Mouse (Mus musculus) CH12.LX (cell line): ENCODE data around the gene Tecta. TPM values are rescaled to one million over a fixed set of nuclear protein-coding genes. Genes with fewer than 3 reads are reported as not detected.

Experiments
- DNase-seq: peaks from one replicate; pipeline ENCODE4 v3.0.0-alpha.2; 2013; ENCODE audit errors: extremely low read depth
- H3K27ac ChIP-seq: 2 replicates; pipeline ENCODE4 v1.5.1; 2012; ENCODE audit warnings: low read depth, mild to moderate bottlenecking, control low read depth, moderate library complexity; ENCODE audit not compliant: insufficient read depth
- H3K27me3 ChIP-seq: replicated peaks from 2 replicates; pipeline ENCODE3; 2012; ENCODE audit warnings: inconsistent platforms
- H3K36me3 ChIP-seq, 2 experiments: replicated peaks in 1 of 2; 2 replicates each; pipeline versions ENCODE3 to v1.6.1; 2012; ENCODE audit warnings: inconsistent platforms in 1 of 2, low read length in 1 of 2, mild to moderate bottlenecking in 1 of 2, mixed read lengths in 1 of 2, moderate library complexity in 1 of 2; ENCODE audit not compliant: control insufficient read depth in 1 of 2, insufficient read depth in 1 of 2
- H3K4me1 ChIP-seq, 2 experiments: 2 replicates each; pipeline ENCODE4 v1.6.1; 2012; ENCODE audit warnings: inconsistent platforms in 1 of 2, moderate library complexity in 1 of 2; ENCODE audit not compliant: insufficient read depth in 2 of 2, control insufficient read depth in 1 of 2
- H3K4me2 ChIP-seq: 2 replicates; pipeline ENCODE4 v1.6.1; 2012; ENCODE audit warnings: low read depth, mild to moderate bottlenecking, control low read depth; ENCODE audit not compliant: poor library complexity, insufficient read depth, severe bottlenecking
- H3K4me3 ChIP-seq, 3 experiments: fragments of 150-350 bp in 1 of 3; sonication (generic) in 1 of 3; replicated peaks in 1 of 3; 2 replicates each; pipeline versions ENCODE3 to v1.5.1; 2011 to 2012; ENCODE audit warnings: low read depth in 2 of 3, low read length in 2 of 3, mild to moderate bottlenecking in 2 of 3, moderate library complexity in 2 of 3, control low read depth in 1 of 3, improper control_type of control experiment in 1 of 3, inconsistent platforms in 1 of 3, mixed read lengths in 1 of 3; ENCODE audit not compliant: poor library complexity in 1 of 3
- H3K79me2 ChIP-seq: replicated peaks from 2 replicates; pipeline ENCODE4 v1.6.1; 2012; ENCODE audit warnings: mild to moderate bottlenecking, moderate library complexity; ENCODE audit not compliant: control insufficient read depth, poor library complexity, insufficient read depth, severe bottlenecking; ENCODE audit errors: extremely low read depth
- H3K9ac ChIP-seq: 2 replicates; pipeline ENCODE4 v1.6.1; 2012; ENCODE audit warnings: low read depth, mild to moderate bottlenecking, control low read depth, moderate library complexity; ENCODE audit not compliant: insufficient read depth
- H3K9me3 ChIP-seq: replicated peaks from 2 replicates; pipeline ENCODE3; 2012; ENCODE audit warnings: low read length, inconsistent platforms, mixed read lengths
- BHLHE40 ChIP-seq: IDR thresholded peaks from 2 replicates; pipeline ENCODE4 v1.6.1; 2011; ENCODE audit warnings: mild to moderate bottlenecking, low read depth, low read length, improper control_type of control experiment
- CHD2 ChIP-seq: IDR thresholded peaks from 2 replicates; pipeline ENCODE4 v1.6.1; 2011; ENCODE audit warnings: low read length, improper control_type of control experiment
- CTCF ChIP-seq, 2 experiments: IDR thresholded peaks in 1 of 2; conservative IDR thresholded peaks in 1 of 2; 2 replicates each; pipeline ENCODE4 v1.5.1; 2011 to 2012; ENCODE audit warnings: low read depth in 2 of 2, low read length in 2 of 2, improper control_type of control experiment in 1 of 2, inconsistent platforms in 1 of 2, mild to moderate bottlenecking in 1 of 2, moderate library complexity in 1 of 2
- E2F4 ChIP-seq: IDR thresholded peaks from 2 replicates; pipeline ENCODE4 v1.6.1; 2011; ENCODE audit warnings: low read depth, low read length, improper control_type of control experiment; ENCODE audit not compliant: insufficient replicate concordance
- ELF1 ChIP-seq: IDR thresholded peaks from 2 replicates; pipeline ENCODE4 v1.6.1; 2014; ENCODE audit warnings: low read depth, mild to moderate bottlenecking, inconsistent platforms, low read length, improper control_type of control experiment
- ETS1 ChIP-seq: conservative IDR thresholded peaks from 2 replicates; pipeline ENCODE4 v1.6.1; 2012; ENCODE audit warnings: low read depth, mild to moderate bottlenecking, inconsistent platforms, low read length, improper control_type of control experiment, moderate library complexity
- HCFC1 ChIP-seq: IDR thresholded peaks from 2 replicates; pipeline ENCODE4 v1.6.1; 2012; ENCODE audit warnings: low read depth, mild to moderate bottlenecking, inconsistent platforms, low read length, improper control_type of control experiment
- JUN ChIP-seq: IDR thresholded peaks from 2 replicates; pipeline ENCODE4 v1.6.1; 2011; ENCODE audit warnings: low read depth, mild to moderate bottlenecking, low read length, improper control_type of control experiment, moderate library complexity; ENCODE audit not compliant: insufficient read depth
- KAT2A ChIP-seq: IDR thresholded peaks from 2 replicates; pipeline ENCODE4 v1.6.1; 2012; ENCODE audit warnings: low read length, improper control_type of control experiment, inconsistent platforms; ENCODE audit not compliant: insufficient replicate concordance
- MAX ChIP-seq: IDR thresholded peaks from 2 replicates; pipeline ENCODE4 v1.6.1; 2011; ENCODE audit warnings: low read length, improper control_type of control experiment
- MAZ ChIP-seq: IDR thresholded peaks from 2 replicates; pipeline ENCODE4 v1.6.1; 2012; ENCODE audit warnings: low read depth, mild to moderate bottlenecking, inconsistent platforms, low read length, improper control_type of control experiment, moderate library complexity
- MEF2A ChIP-seq: IDR thresholded peaks from 2 replicates; pipeline ENCODE4 v1.6.1; 2014; ENCODE audit warnings: low read depth, mild to moderate bottlenecking, inconsistent platforms, low read length, improper control_type of control experiment, borderline replicate concordance
- MYC ChIP-seq: IDR thresholded peaks from 2 replicates; pipeline ENCODE4 v1.6.1; 2011; ENCODE audit warnings: low read depth, mild to moderate bottlenecking, improper control_type of control experiment, low read length
- PAX5 ChIP-seq: IDR thresholded peaks from 2 replicates; pipeline ENCODE4 v1.6.1; 2012; ENCODE audit warnings: low read length, inconsistent platforms, mixed read lengths
- POLR2A ChIP-seq: IDR thresholded peaks from 2 replicates; pipeline ENCODE4 v1.6.1; 2011; ENCODE audit warnings: low read depth, mild to moderate bottlenecking, improper control_type of control experiment, low read length
- POLR2AphosphoS2 ChIP-seq: IDR thresholded peaks from 2 replicates; pipeline ENCODE4 v1.6.1; 2011; ENCODE audit warnings: low read depth, low read length, improper control_type of control experiment
- RAD21 ChIP-seq: IDR thresholded peaks from 2 replicates; pipeline ENCODE4 v1.6.1; 2011; ENCODE audit warnings: low read depth, mild to moderate bottlenecking, low read length, improper control_type of control experiment, moderate library complexity
- RCOR1 ChIP-seq: conservative IDR thresholded peaks from 2 replicates; pipeline ENCODE4 v1.6.1; 2012; ENCODE audit warnings: low read depth, mild to moderate bottlenecking, inconsistent platforms, low read length, improper control_type of control experiment
- TBP ChIP-seq: conservative IDR thresholded peaks from 2 replicates; pipeline ENCODE4 v1.6.1; 2011; ENCODE audit warnings: low read depth, low read length, improper control_type of control experiment
- ZNF384 ChIP-seq: IDR thresholded peaks from 2 replicates; pipeline ENCODE4 v1.6.1; 2012; ENCODE audit warnings: low read depth, low read length, improper control_type of control experiment, inconsistent platforms
- dilution Hi-C: fragments of 300-500 bp; cut with MboI; formaldehyde crosslinking; loops from 2 replicates; pipeline ENCODE4 v1.14.3; 2020; ENCODE audit warnings: low sequenced_read_pairs; ENCODE audit not compliant: extremely low pct_unique_long_range_greater_than_20kb, extremely low pct_ligation_motif_present
- in situ Hi-C: fragments of 300-500 bp; cut with MboI; formaldehyde crosslinking; loops from 3 replicates; pipeline ENCODE4 v1.14.3; 2019; ENCODE audit warnings: low sequenced_read_pairs, low pct_ligation_motif_present, low pct_unique_long_range_greater_than_20kb, mixed read lengths
- polyA plus RNA-seq: library from polyadenylated mRNA; unstranded; fragments of >175 nt; gene quantifications from 2 replicates; pipeline ENCODE4 v1.2.1, GENCODE M21; 2012; ENCODE audit warnings: low read depth; ENCODE audit not compliant: insufficient read length
- total RNA-seq, 2 experiments: library from RNA; depleted of rRNA; stranded (reverse); fragments of 300-350 nt in 1 of 2; fragments of >200 nt in 1 of 2; gene quantifications; 2 replicates each; pipeline ENCODE4 v1.2.3; 2012 to 2014

The Tecta gene
- total and polyA plus RNA-seq, 3 experiments = 0.04 to 0.09 TPM; not detected in 1

DNA sequence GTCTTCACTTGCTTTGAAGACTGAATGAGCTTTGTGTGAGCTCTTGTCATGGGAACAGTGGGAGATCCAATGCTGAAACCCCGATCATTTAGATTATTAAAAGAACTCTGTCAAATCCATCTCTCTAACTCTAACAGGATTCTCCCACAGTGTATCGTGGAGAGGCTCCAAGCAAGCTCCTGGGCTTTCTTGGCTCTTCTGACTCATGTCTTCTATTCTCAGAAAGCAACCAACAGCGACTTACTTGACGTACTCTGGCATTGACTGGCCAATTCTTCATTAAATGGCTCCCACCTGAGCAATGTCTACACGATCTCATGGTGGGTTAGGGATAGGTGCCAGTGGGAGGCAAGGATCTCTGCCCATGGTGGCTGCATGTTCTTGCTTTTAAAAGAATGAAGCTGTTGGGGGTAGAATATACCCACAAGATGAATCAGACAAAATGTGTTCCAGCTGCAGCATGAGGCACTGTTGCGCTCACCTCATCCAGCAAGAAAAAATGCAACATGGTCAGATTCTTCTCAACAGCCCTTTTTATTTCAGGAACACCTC, 98.6 kb downstream of the Tecta start:
- no peak overlapping the region for H3K9ac ChIP-seq
- H3K4me2 ChIP-seq = no peak overlapping the region
- H3K4me1 ChIP-seq = no peaks in the 10 kb centered on the region
- peaks cover 2% of the 10 kb centered on the region for H3K27me3 ChIP-seq
- in situ Hi-C loops (no loop called here), dilution Hi-C loops (no loop called here)
- H3K4me3 ChIP-seq = no peak overlapping the region
- H3K27ac ChIP-seq = no peak overlapping the region
- no peaks in the 10 kb centered on the region for H3K36me3 ChIP-seq
- no peaks in the 10 kb centered on the region for H3K79me2 ChIP-seq
- no peaks in the 10 kb centered on the region for H3K9me3 ChIP-seq
- DNase-seq = no peak
- TF ChIP-seq ETS1 (no peak), RAD21 (no peak), RCOR1 (no peak), MYC (no peak), CHD2 (no peak), PAX5 (no peak), HCFC1 (no peak), ZNF384 (no peak), POLR2AphosphoS2 (no peak), KAT2A (no peak), JUN (no peak), MAZ (no peak), E2F4 (no peak)

DNA sequence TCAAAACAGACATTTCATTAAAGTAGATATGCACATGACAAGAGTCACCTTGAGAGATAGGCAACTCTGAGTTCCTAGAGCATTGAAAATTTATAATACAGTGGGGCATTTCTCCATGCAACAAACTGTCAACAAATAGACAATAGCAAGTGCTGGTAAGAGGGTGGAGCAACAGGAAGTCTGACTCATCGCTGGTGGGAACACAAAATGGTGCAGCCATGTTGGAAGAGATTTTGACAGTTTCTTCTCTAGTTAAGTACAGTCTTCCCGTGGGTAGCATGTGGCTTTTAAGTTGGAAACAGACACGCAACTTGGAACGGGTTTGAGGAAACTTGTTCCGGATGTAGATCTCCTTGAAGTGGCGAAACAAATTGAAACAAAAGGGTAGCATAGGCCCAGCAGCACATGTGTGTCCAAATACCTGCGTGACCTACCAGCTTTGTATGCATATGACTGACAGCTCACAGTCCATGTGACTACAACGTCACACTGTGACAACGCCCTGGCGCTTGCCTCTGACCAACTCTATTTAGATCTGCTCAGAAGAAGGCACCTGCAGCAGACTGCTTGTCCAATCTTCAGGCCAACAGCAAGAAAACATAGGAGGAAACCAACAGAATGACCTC, 103.3 kb downstream of the Tecta start:
- dilution Hi-C loops = no loop called here
- no peaks in the 10 kb centered on the region for H3K27me3 ChIP-seq
- no peak overlapping the region for H3K9ac ChIP-seq
- no peak overlapping the region for H3K4me2 ChIP-seq
- TF ChIP-seq MAX = no peak
- no peaks in the 10 kb centered on the region for H3K9me3 ChIP-seq
- DNase-seq = no peak
- H3K4me1 ChIP-seq = no peaks in the 10 kb centered on the region
- H3K27ac ChIP-seq = no peak overlapping the region
- in situ Hi-C loops = no loop called here
- H3K4me3 ChIP-seq = no peak overlapping the region
- H3K36me3 ChIP-seq = no peaks in the 10 kb centered on the region
- no peaks in the 10 kb centered on the region for H3K79me2 ChIP-seq

GRCm38 (mm10) chr9:42294131-42294530, 105.6 kb downstream of the Tecta start:
- Histone ChIP-seq H3K36me3 (no peaks in the 10 kb centered on the region), H3K79me2 (no peaks in the 10 kb centered on the region), H3K27ac (no peak overlapping the region), H3K9ac (no peak overlapping the region), H3K27me3 (no peaks in the 10 kb centered on the region), H3K4me1 (no peaks in the 10 kb centered on the region), H3K4me2 (no peak overlapping the region), H3K9me3 (no peaks in the 10 kb centered on the region), H3K4me3 (no peak overlapping the region)
- in situ Hi-C loops = no loop called here
- dilution Hi-C loops = no loop called here
- TF ChIP-seq E2F4 (no peak), CTCF (conservative IDR thresholded peaks at IDR 0.05 in 1 of 2, IDR thresholded peaks at IDR 0.05 in 1 of 2; ENCODE audit: low read depth in 2 of 2, low read length in 2 of 2) (no peak), ELF1 (no peak), ZNF384 (no peak), TBP (no peak), RCOR1 (no peak), RAD21 (no peak), POLR2A (no peak), MAZ (no peak), BHLHE40 (no peak), MEF2A (no peak)
- no peak for DNase-seq
